Mouse (Mus musculus) liver, embryonic 14.5 days (tissue): ENCODE data around the gene Gm5737. TPM values are rescaled to one million over a fixed set of nuclear protein-coding genes. Genes with fewer than 3 reads are reported as not detected.
A peak's percentile ranks its signal among the peaks of the same experiment; 100 is the strongest.

Experiments
- ATAC-seq: fragments of 200-750 bp; cut with Nextera tagmentation; 2 replicates; pipeline ENCODE4 v1.8.0; 2017; ENCODE audit warnings: moderate number of reproducible peaks, mild to moderate bottlenecking, moderate library complexity; ENCODE audit not compliant: insufficient read depth
- DNase-seq, 3 experiments: peaks; one replicate each; pipeline ENCODE4 v3.0.0-alpha.2; 2012 to 2013; ENCODE audit warnings: low read depth in 3 of 3, low spot score in 3 of 3
- H3K27ac ChIP-seq: fragments of 300-500 bp; sonication (generic); 2 replicates; pipeline ENCODE4 v1.5.1; 2014; ENCODE audit warnings: moderate library complexity, mild to moderate bottlenecking, control low read depth, inconsistent platforms
- H3K27me3 ChIP-seq: fragments of 300-500 bp; sonication (generic); 2 replicates; pipeline ENCODE4 v1.6.1; 2014; ENCODE audit warnings: mild to moderate bottlenecking, low read length, moderate library complexity; ENCODE audit not compliant: control insufficient read depth, insufficient read depth
- H3K36me3 ChIP-seq: fragments of 300-500 bp; sonication (generic); replicated peaks from 2 replicates; pipeline ENCODE4 v1.6.1; 2014; ENCODE audit warnings: low read depth; ENCODE audit not compliant: control insufficient read depth, insufficient read depth
- H3K4me1 ChIP-seq, 2 experiments: fragments of 200-500 bp in 1 of 2; fragments of 300-500 bp in 1 of 2; sonication (generic) in 1 of 2; replicated peaks; 2 replicates each; pipeline ENCODE4 v1.6.1; 2012 to 2014; ENCODE audit warnings: antibody characterized with exemption in 1 of 2, inconsistent platforms in 1 of 2, low read length in 1 of 2; ENCODE audit not compliant: control insufficient read depth in 2 of 2, insufficient read depth in 2 of 2
- H3K4me2 ChIP-seq: fragments of 300-500 bp; sonication (generic); 2 replicates; pipeline ENCODE4 v1.6.1; 2014; ENCODE audit warnings: low read depth, mild to moderate bottlenecking, control low read depth, moderate library complexity
- H3K4me3 ChIP-seq, 2 experiments: fragments of 200-500 bp in 1 of 2; fragments of 300-500 bp in 1 of 2; sonication (generic) in 1 of 2; 2 replicates each; pipeline ENCODE4 v1.5.1; 2012 to 2014; ENCODE audit warnings: low read depth in 2 of 2, low read length in 2 of 2, mild to moderate bottlenecking in 2 of 2, control low read depth in 1 of 2, inconsistent platforms in 1 of 2, moderate library complexity in 1 of 2; ENCODE audit not compliant: insufficient read depth in 1 of 2
- H3K9ac ChIP-seq: fragments of 300-500 bp; sonication (generic); replicated peaks from 2 replicates; pipeline ENCODE4 v1.6.1; 2014; ENCODE audit warnings: mild to moderate bottlenecking, control low read depth, moderate library complexity
- H3K9me3 ChIP-seq: fragments of 300-500 bp; sonication (generic); 2 replicates; pipeline ENCODE4 v1.6.1; 2016; ENCODE audit warnings: low read length, mixed read lengths; ENCODE audit not compliant: control insufficient read depth
- CTCF ChIP-seq: IDR thresholded peaks from 2 replicates; pipeline ENCODE4 v1.5.1; 2016; ENCODE audit warnings: antibody characterized with exemption, low read depth, control low read depth
- EP300 ChIP-seq: IDR thresholded peaks from 2 replicates; pipeline ENCODE4 v1.6.1; 2016; ENCODE audit warnings: antibody characterized with exemption, low read depth
- WGBS: fragments of 180-500 bp; shearing (Covaris S2); extraction: QIAGEN DNeasy Blood & Tissue Kit; methylation state at CpG from one replicate; pipeline ENCODE4 v1.1.7; 2014; ENCODE audit not compliant: insufficient replicate concordance; 5-methylcytosine and 5-hydroxymethylcytosine counted together
- polyA plus RNA-seq, 2 experiments: library from polyadenylated mRNA; depleted of rRNA in 1 of 2; stranded (reverse) in 1 of 2; unstranded in 1 of 2; fragments of >200 nt; fragmentation: Nextera tagmentation in 1 of 2; extraction: Ambion mirVana in 1 of 2; gene quantifications; 2 replicates each; pipeline versions ENCODE4 v1.2.1 to v1.2.3; 2012 to 2014

The Gm5737 gene
- polyA plus RNA-seq, 2 experiments = not detected

DNA sequence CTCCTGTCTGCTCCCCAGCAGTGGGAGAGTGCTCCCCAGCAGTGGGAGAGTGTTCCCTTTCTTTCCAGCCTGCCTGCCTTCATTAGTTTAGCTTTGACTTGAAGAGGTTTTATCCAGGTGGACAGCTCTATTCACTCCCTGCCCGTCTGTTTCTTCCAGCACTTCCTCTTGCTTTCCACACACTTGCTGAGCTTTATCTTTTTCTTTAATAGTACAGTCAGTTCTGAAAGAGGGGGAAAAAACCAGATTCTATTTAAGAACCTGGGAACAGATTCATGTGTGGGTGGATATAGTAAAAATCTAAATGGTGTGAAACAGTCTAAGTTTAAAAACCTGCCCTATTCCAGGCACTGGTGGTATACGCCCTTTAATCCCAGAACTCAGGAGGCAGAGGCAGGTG lies 12.9 kb downstream of the Gm5737 start:
- no peak for DNase-seq

DNA sequence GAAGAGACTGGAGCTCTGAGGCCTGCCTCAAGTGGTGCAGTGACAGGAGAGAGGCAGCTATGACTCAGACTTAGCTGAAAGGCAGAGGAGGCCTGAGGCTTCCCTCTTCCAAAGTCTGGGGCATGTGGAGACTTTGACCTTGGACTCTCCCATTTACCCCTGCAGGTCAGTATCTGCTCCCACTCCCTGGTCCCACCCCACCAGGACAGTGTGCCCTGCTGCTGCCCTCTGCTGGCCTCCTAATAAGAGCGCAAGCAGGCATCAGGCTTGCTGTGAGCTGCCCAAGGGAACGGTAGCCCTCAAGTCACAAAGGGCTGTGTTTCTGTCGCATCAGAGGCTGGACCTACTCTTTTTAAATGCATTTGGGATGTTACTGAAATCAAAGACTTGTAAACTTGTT lies 14.2 kb downstream of the Gm5737 start:
- H3K27ac ChIP-seq = no peak overlapping the region
- no peak for ATAC-seq

More for the DNA sequence above, 12.9 kb downstream of the Gm5737 start:
- Histone ChIP-seq H3K27me3 (peaks cover 10% of the 10 kb centered on the region), H3K4me2 (no peak overlapping the region), H3K36me3 (no peaks in the 10 kb centered on the region), H3K4me1 (peaks cover 0 to under 1% of the 10 kb centered on the region in 2 experiments; a peak in 2 of 4 replicates), H3K9me3 (no peaks in the 10 kb centered on the region), H3K9ac (no peak overlapping the region), H3K4me3 (no peak overlapping the region), H3K27ac (no peak overlapping the region)
- ATAC-seq = no peak
- TF ChIP-seq CTCF = no peak
- TF ChIP-seq EP300 = no peak
- 49% methylated on average over 2 of the region's 2 CpGs for WGBS

DNA sequence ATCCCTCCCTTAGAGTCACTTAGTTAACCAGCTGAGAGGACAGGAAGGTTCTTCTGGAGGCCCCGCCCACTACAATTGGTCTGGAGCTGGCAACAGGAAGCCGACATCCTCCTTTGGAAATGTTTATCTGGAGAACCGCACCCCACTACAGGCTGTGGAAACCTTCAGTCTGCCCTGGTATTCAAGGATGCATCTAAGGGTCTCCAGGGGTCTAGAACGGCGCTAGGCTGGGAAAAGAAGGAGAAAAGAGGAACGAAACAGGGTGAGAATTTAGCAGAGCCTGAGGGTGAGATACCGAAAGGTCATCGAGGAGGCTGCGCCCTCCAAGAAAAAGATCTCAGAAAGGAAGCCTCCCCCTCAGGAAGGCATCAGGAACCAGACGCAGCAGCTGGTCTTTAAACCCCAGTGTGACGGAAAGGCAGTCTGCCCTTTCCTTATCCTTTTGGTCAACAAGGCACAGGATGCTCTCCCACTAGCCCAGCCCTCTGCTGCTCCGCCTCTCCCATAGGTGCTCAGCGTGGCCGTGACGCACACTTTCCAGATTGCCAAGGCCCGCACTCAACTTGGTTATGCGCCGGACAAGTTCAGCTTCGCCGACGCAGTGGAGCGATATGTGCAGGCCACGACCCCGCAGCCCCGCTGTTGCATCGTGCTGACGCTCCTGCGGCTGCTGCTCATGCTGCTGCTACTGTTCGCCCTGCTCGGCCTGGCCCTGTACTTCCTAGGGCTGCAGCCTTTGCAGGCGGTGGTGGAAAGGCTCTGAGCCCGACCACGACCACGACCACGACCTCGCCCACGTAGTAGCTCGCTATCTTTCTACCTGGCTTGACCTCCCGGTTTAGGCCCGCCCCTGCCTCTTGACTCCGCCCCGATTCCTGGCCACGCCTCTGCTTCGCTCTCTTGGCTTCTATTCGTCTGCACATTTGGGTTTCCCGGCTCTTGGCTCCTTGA lies 18.5 kb downstream of the Gm5737 start:
- no peaks in the 10 kb centered on the region for H3K36me3 ChIP-seq
- no peak for TF ChIP-seq EP300
- peaks cover 20 to 21% of the 10 kb centered on the region in 2 experiments for H3K4me1 ChIP-seq
- no peaks in the 10 kb centered on the region for H3K9me3 ChIP-seq
- H3K27ac ChIP-seq = no peak overlapping the region
- H3K4me3 ChIP-seq = peak overlapping the region; percentile 50 to 66
- peak overlapping the region; percentile 50 for H3K9ac ChIP-seq
- peak; percentile 7; the same call in 1 of the 2 replicates for ATAC-seq
- H3K27me3 ChIP-seq = peaks cover 18% of the 10 kb centered on the region
- peak in 1 of 3 experiments; percentile 50 for DNase-seq
- H3K4me2 ChIP-seq = peak overlapping the region; percentile 93
- WGBS = under 1% methylated on average over 46 of the region's 46 CpGs

More for the DNA sequence above, 14.2 kb downstream of the Gm5737 start:
- H3K9me3 ChIP-seq = no peaks in the 10 kb centered on the region
- H3K4me3 ChIP-seq = no peak overlapping the region
- no peaks in the 10 kb centered on the region for H3K36me3 ChIP-seq
- TF ChIP-seq CTCF (peak; percentile 89), EP300 (no peak)
- H3K27me3 ChIP-seq = peaks cover 18% of the 10 kb centered on the region
- no peak overlapping the region for H3K9ac ChIP-seq
- WGBS = 23% methylated on average over 3 of the region's 3 CpGs
- H3K4me2 ChIP-seq = no peak overlapping the region
- DNase-seq = no peak
- peaks cover 8 to 11% of the 10 kb centered on the region in 2 experiments for H3K4me1 ChIP-seq

DNA sequence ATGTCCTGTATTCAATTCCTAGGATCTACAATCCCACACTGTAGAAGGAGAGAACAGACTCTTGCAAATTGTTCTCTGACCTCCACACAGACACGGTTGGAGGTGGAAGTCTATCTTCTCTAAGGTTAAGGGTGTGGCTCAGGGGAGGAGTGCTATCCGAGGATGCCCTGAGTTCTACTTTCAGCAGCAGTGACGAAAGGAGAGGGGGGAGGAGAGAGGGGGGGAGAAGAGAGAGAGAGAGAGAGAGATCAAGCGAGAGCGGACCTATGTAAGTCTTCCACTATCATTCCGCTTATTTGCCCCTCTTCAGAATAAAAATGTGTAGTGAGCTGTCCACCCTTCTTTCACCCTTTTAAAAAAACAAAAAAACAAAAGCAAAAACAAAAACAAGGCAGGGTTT lies 22.3 kb downstream of the Gm5737 start:
- peak overlapping the region; percentile 59 to 89 for H3K4me3 ChIP-seq
- peaks cover 13% of the 10 kb centered on the region for H3K27me3 ChIP-seq
- WGBS = 23% methylated on average over 6 of the region's 6 CpGs
- DNase-seq (peak in 2 of 3 experiments; percentile 53 to 68), ATAC-seq (peak; percentile 54)
- no peaks in the 10 kb centered on the region for H3K9me3 ChIP-seq
- TF ChIP-seq EP300 (no peak), CTCF (no peak)
- peak overlapping the region; percentile 87 for H3K27ac ChIP-seq
- H3K9ac ChIP-seq = peak overlapping the region; percentile 48
- H3K4me2 ChIP-seq = peak overlapping the region; percentile 78
- H3K36me3 ChIP-seq = no peaks in the 10 kb centered on the region
- H3K4me1 ChIP-seq = peaks cover 29 to 30% of the 10 kb centered on the region in 2 experiments

DNA sequence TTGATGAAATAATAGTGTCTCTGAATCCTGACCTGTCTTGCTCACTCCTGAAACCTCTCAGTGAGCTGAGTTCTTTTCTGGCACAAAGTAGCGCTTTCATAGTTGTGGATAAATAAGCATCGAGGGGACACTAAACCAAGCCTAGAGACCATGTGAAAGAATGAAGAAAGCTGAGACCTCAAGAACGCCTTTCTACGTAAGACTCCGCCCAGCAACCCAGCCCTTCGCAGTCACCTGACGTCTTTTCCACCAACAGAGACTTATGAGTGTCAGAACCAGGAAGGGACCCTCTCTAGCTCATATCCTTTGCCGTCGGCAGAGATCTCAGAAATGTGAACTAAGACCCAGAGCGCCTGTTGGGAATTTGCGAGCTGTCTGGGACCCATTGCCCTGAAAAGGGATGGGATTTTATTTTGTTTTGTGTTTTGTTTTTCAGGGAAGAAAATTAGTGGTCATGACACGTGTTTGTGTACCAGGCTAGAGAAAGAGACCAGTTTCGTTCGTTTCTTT lies 22.8 kb downstream of the Gm5737 start:
- Histone ChIP-seq H3K36me3 (no peaks in the 10 kb centered on the region), H3K4me2 (peak overlapping the region; percentile 78), H3K27ac (peak overlapping the region; percentile 87), H3K27me3 (peaks cover 9% of the 10 kb centered on the region), H3K9ac (peak overlapping the region; percentile 68), H3K4me3 (peak overlapping the region; percentile 59 to 89), H3K4me1 (peaks cover 29 to 30% of the 10 kb centered on the region in 2 experiments), H3K9me3 (no peaks in the 10 kb centered on the region)
- TF ChIP-seq EP300 (0 out of 2 replicates have a peak, but pooled peaks have one; percentile 7), CTCF (no peak)
- WGBS = 3% methylated on average over 14 of the region's 14 CpGs
- peak; percentile 83 to 88 (median 84) for DNase-seq
- ATAC-seq = peak; percentile 83
